Mouse (Mus musculus) CH12.LX (cell line): ENCODE measurements around the gene Myh1. TPM values are rescaled to one million over a fixed set of nuclear protein-coding genes. Genes with fewer than 3 reads are reported as not detected.

Source experiments
- DNase-seq: peaks from one replicate; pipeline ENCODE4 v3.0.0-alpha.2; 2013; ENCODE audit errors: extremely low read depth
- H3K27ac ChIP-seq: 2 replicates; pipeline ENCODE4 v1.5.1; 2012; ENCODE audit warnings: low read depth, mild to moderate bottlenecking, control low read depth, moderate library complexity; ENCODE audit not compliant: insufficient read depth
- H3K27me3 ChIP-seq: replicated peaks from 2 replicates; pipeline ENCODE3; 2012; ENCODE audit warnings: inconsistent platforms
- H3K36me3 ChIP-seq, 2 experiments: replicated peaks in 1 of 2; 2 replicates each; pipeline versions ENCODE3 to v1.6.1; 2012; ENCODE audit warnings: inconsistent platforms in 1 of 2, low read length in 1 of 2, mild to moderate bottlenecking in 1 of 2, mixed read lengths in 1 of 2, moderate library complexity in 1 of 2; ENCODE audit not compliant: control insufficient read depth in 1 of 2, insufficient read depth in 1 of 2
- H3K4me1 ChIP-seq, 2 experiments: 2 replicates each; pipeline ENCODE4 v1.6.1; 2012; ENCODE audit warnings: inconsistent platforms in 1 of 2, moderate library complexity in 1 of 2; ENCODE audit not compliant: insufficient read depth in 2 of 2, control insufficient read depth in 1 of 2
- H3K4me2 ChIP-seq: 2 replicates; pipeline ENCODE4 v1.6.1; 2012; ENCODE audit warnings: low read depth, mild to moderate bottlenecking, control low read depth; ENCODE audit not compliant: poor library complexity, insufficient read depth, severe bottlenecking
- H3K4me3 ChIP-seq, 3 experiments: fragments of 150-350 bp in 1 of 3; sonication (generic) in 1 of 3; replicated peaks in 1 of 3; 2 replicates each; pipeline versions ENCODE3 to v1.5.1; 2011 to 2012; ENCODE audit warnings: low read depth in 2 of 3, low read length in 2 of 3, mild to moderate bottlenecking in 2 of 3, moderate library complexity in 2 of 3, control low read depth in 1 of 3, improper control_type of control experiment in 1 of 3, inconsistent platforms in 1 of 3, mixed read lengths in 1 of 3; ENCODE audit not compliant: poor library complexity in 1 of 3
- H3K79me2 ChIP-seq: replicated peaks from 2 replicates; pipeline ENCODE4 v1.6.1; 2012; ENCODE audit warnings: mild to moderate bottlenecking, moderate library complexity; ENCODE audit not compliant: control insufficient read depth, poor library complexity, insufficient read depth, severe bottlenecking; ENCODE audit errors: extremely low read depth
- H3K9ac ChIP-seq: 2 replicates; pipeline ENCODE4 v1.6.1; 2012; ENCODE audit warnings: low read depth, mild to moderate bottlenecking, control low read depth, moderate library complexity; ENCODE audit not compliant: insufficient read depth
- H3K9me3 ChIP-seq: replicated peaks from 2 replicates; pipeline ENCODE3; 2012; ENCODE audit warnings: low read length, inconsistent platforms, mixed read lengths
- CHD1 ChIP-seq: IDR thresholded peaks from 2 replicates; pipeline ENCODE4 v1.6.1; 2012; ENCODE audit warnings: low read depth, low read length, improper control_type of control experiment, inconsistent platforms
- CHD2 ChIP-seq: IDR thresholded peaks from 2 replicates; pipeline ENCODE4 v1.6.1; 2011; ENCODE audit warnings: low read length, improper control_type of control experiment
- CTCF ChIP-seq, 2 experiments: IDR thresholded peaks in 1 of 2; conservative IDR thresholded peaks in 1 of 2; 2 replicates each; pipeline ENCODE4 v1.5.1; 2011 to 2012; ENCODE audit warnings: low read depth in 2 of 2, low read length in 2 of 2, improper control_type of control experiment in 1 of 2, inconsistent platforms in 1 of 2, mild to moderate bottlenecking in 1 of 2, moderate library complexity in 1 of 2
- E2F4 ChIP-seq: IDR thresholded peaks from 2 replicates; pipeline ENCODE4 v1.6.1; 2011; ENCODE audit warnings: low read depth, low read length, improper control_type of control experiment; ENCODE audit not compliant: insufficient replicate concordance
- GABPA ChIP-seq: IDR thresholded peaks from 2 replicates; pipeline ENCODE4 v1.6.1; 2012; ENCODE audit warnings: low read depth, low read length, improper control_type of control experiment, inconsistent platforms; ENCODE audit not compliant: insufficient replicate concordance
- HCFC1 ChIP-seq: IDR thresholded peaks from 2 replicates; pipeline ENCODE4 v1.6.1; 2012; ENCODE audit warnings: low read depth, mild to moderate bottlenecking, inconsistent platforms, low read length, improper control_type of control experiment
- KAT2A ChIP-seq: IDR thresholded peaks from 2 replicates; pipeline ENCODE4 v1.6.1; 2012; ENCODE audit warnings: low read length, improper control_type of control experiment, inconsistent platforms; ENCODE audit not compliant: insufficient replicate concordance
- MAZ ChIP-seq: IDR thresholded peaks from 2 replicates; pipeline ENCODE4 v1.6.1; 2012; ENCODE audit warnings: low read depth, mild to moderate bottlenecking, inconsistent platforms, low read length, improper control_type of control experiment, moderate library complexity
- MEF2A ChIP-seq: IDR thresholded peaks from 2 replicates; pipeline ENCODE4 v1.6.1; 2014; ENCODE audit warnings: low read depth, mild to moderate bottlenecking, inconsistent platforms, low read length, improper control_type of control experiment, borderline replicate concordance
- MXI1 ChIP-seq: IDR thresholded peaks from 2 replicates; pipeline ENCODE4 v1.6.1; 2011; ENCODE audit warnings: mild to moderate bottlenecking, low read depth, low read length, improper control_type of control experiment
- NELFE ChIP-seq: IDR thresholded peaks from 2 replicates; pipeline ENCODE4 v1.6.1; 2011; ENCODE audit warnings: low read depth, low read length, improper control_type of control experiment
- NRF1 ChIP-seq: IDR thresholded peaks from 2 replicates; pipeline ENCODE4 v1.6.1; 2014; ENCODE audit warnings: low read depth, mild to moderate bottlenecking, inconsistent platforms, low read length, improper control_type of control experiment, moderate library complexity
- RAD21 ChIP-seq: IDR thresholded peaks from 2 replicates; pipeline ENCODE4 v1.6.1; 2011; ENCODE audit warnings: low read depth, mild to moderate bottlenecking, low read length, improper control_type of control experiment, moderate library complexity
- SMC3 ChIP-seq: IDR thresholded peaks from 2 replicates; pipeline ENCODE4 v1.6.1; 2011; ENCODE audit warnings: low read depth, low read length, improper control_type of control experiment
- TBP ChIP-seq: conservative IDR thresholded peaks from 2 replicates; pipeline ENCODE4 v1.6.1; 2011; ENCODE audit warnings: low read depth, low read length, improper control_type of control experiment
- TCF12 ChIP-seq: IDR thresholded peaks from 2 replicates; pipeline ENCODE4 v1.6.1; 2014; ENCODE audit warnings: low read depth, mild to moderate bottlenecking, inconsistent platforms, low read length, improper control_type of control experiment
- UBTF ChIP-seq: IDR thresholded peaks from 2 replicates; pipeline ENCODE4 v1.6.1; 2012; ENCODE audit warnings: low read depth, mild to moderate bottlenecking, inconsistent platforms, low read length, improper control_type of control experiment, moderate library complexity
- ZKSCAN1 ChIP-seq: IDR thresholded peaks from 2 replicates; pipeline ENCODE4 v1.6.1; 2012; ENCODE audit warnings: low read depth, inconsistent platforms, low read length, improper control_type of control experiment, borderline replicate concordance
- ZMIZ1 ChIP-seq: IDR thresholded peaks from 2 replicates; pipeline ENCODE4 v1.6.1; 2012; ENCODE audit warnings: low read depth, mild to moderate bottlenecking, inconsistent platforms, low read length, improper control_type of control experiment
- ZNF384 ChIP-seq: IDR thresholded peaks from 2 replicates; pipeline ENCODE4 v1.6.1; 2012; ENCODE audit warnings: low read depth, low read length, improper control_type of control experiment, inconsistent platforms
- dilution Hi-C: fragments of 300-500 bp; cut with MboI; formaldehyde crosslinking; loops from 2 replicates; pipeline ENCODE4 v1.14.3; 2020; ENCODE audit warnings: low sequenced_read_pairs; ENCODE audit not compliant: extremely low pct_unique_long_range_greater_than_20kb, extremely low pct_ligation_motif_present
- in situ Hi-C: fragments of 300-500 bp; cut with MboI; formaldehyde crosslinking; loops from 3 replicates; pipeline ENCODE4 v1.14.3; 2019; ENCODE audit warnings: low sequenced_read_pairs, low pct_ligation_motif_present, low pct_unique_long_range_greater_than_20kb, mixed read lengths
- polyA plus RNA-seq: library from polyadenylated mRNA; unstranded; fragments of >175 nt; gene quantifications from 2 replicates; pipeline ENCODE4 v1.2.1, GENCODE M21; 2012; ENCODE audit warnings: low read depth; ENCODE audit not compliant: insufficient read length
- total RNA-seq, 2 experiments: library from RNA; depleted of rRNA; stranded (reverse); fragments of 300-350 nt in 1 of 2; fragments of >200 nt in 1 of 2; gene quantifications; 2 replicates each; pipeline ENCODE4 v1.2.3; 2012 to 2014

The Myh1 gene
- total and polyA plus RNA-seq, 3 experiments: 0.04 TPM; not detected in 1

DNA sequence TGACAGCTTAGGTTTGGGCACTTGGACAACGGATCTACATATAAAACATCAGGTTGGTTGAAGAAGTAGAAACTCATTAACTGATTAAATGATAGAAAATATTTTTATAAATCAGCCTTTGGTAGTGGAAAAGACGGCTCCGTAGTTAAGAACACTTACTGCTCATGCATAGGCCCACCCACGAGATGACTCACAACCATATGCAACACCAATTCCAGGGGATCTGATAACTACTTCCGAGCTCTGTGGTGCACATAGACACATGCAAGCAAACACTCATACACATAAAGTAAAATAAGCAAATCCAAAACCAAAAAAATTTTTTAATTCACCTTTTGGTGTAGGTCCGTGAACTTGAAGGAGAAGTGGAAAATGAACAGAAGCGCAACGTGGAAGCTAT is 22.0 kb downstream of the Myh1 start:
- Histone ChIP-seq H3K27me3 (no peaks in the 10 kb centered on the region), H3K4me2 (no peak overlapping the region), H3K36me3 (no peaks in the 10 kb centered on the region), H3K79me2 (no peaks in the 10 kb centered on the region), H3K4me1 (peaks cover 0 to 8% of the 10 kb centered on the region in 2 experiments; a peak in 1 of 4 replicates), H3K27ac (no peak overlapping the region)
- in situ Hi-C loops: loop anchor here (10.0 kb wide), 1 partner anchor 57 kb away; no protein-coding TSS in a partner anchor
- no peak for DNase-seq
- TF ChIP-seq CHD1 (no peak), MAZ (no peak), RAD21 (no peak), KAT2A (no peak), NELFE (no peak), HCFC1 (no peak), SMC3 (no peak), CHD2 (no peak), NRF1 (no peak), ZKSCAN1 (no peak), ZNF384 (no peak)
- TF ChIP-seq, all 38 proteins: peak for 0
- H3K9ac ChIP-seq: no peak overlapping the region
- dilution Hi-C loops: no loop called here
- no peak overlapping the region for H3K4me3 ChIP-seq
- no peaks in the 10 kb centered on the region for H3K9me3 ChIP-seq

GRCm38 (mm10) chr11:67224466-67224865 is 24.6 kb downstream of the Myh1 start:
- Histone ChIP-seq H3K27me3 (no peaks in the 10 kb centered on the region), H3K36me3 (no peaks in the 10 kb centered on the region), H3K4me2 (no peak overlapping the region), H3K4me3 (no peak overlapping the region), H3K27ac (no peak overlapping the region), H3K9ac (no peak overlapping the region), H3K9me3 (no peaks in the 10 kb centered on the region), H3K4me1 (peaks cover 8 to 11% of the 10 kb centered on the region in 2 experiments; a peak in 3 of 4 replicates), H3K79me2 (no peaks in the 10 kb centered on the region)
- dilution Hi-C loops: no loop called here
- no peak for DNase-seq
- TF ChIP-seq TBP (no peak), CTCF (conservative IDR thresholded peaks at IDR 0.05 in 1 of 2, IDR thresholded peaks at IDR 0.05 in 1 of 2; ENCODE audit: low read depth in 2 of 2, low read length in 2 of 2) (no peak), NELFE (no peak), NRF1 (no peak), GABPA (no peak)
- in situ Hi-C loops: loop anchor here (10.0 kb wide), 1 partner anchor 60 kb away; no protein-coding TSS in a partner anchor

DNA sequence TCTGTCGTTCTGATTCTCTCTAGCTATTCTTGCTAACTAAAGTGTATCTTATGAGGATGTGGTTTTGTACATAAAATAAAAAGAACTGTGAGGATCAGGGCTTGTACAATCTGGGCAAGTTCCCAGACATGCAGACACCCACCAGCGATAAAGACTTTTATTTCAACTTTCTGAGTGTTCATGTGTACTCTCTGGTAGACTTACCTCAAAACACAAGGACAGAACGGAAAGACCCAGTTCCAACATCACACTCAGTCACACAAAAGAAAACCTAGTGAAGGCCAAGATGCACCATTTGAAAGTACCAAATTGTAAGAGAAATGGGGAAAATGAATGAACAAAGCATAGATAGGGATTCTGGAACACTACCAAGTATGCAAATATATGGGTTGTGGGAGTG is 28.9 kb downstream of the Myh1 start:
- H3K36me3 ChIP-seq: no peaks in the 10 kb centered on the region
- H3K27me3 ChIP-seq: no peaks in the 10 kb centered on the region
- DNase-seq: no peak
- no peak overlapping the region for H3K27ac ChIP-seq
- dilution Hi-C loops (no loop called here), in situ Hi-C loops (loop anchor here (10.0 kb wide), 1 partner anchor 64 kb away; no protein-coding TSS in a partner anchor)
- H3K4me3 ChIP-seq: no peak overlapping the region
- no peak overlapping the region for H3K9ac ChIP-seq
- H3K4me1 ChIP-seq: peaks cover 4 to 21% of the 10 kb centered on the region in 2 experiments; a peak in 3 of 4 replicates
- no peak overlapping the region for H3K4me2 ChIP-seq
- no peaks in the 10 kb centered on the region for H3K79me2 ChIP-seq
- peaks cover 5% of the 10 kb centered on the region for H3K9me3 ChIP-seq
- TF ChIP-seq MXI1 (no peak), MEF2A (no peak), ZKSCAN1 (no peak), UBTF (no peak), ZNF384 (no peak), HCFC1 (no peak), E2F4 (no peak), TCF12 (no peak), ZMIZ1 (no peak)
